Mouse (Mus musculus) frontal cortex, adult (tissue): ENCODE data around the gene Rnf43.

Experiments
- ATAC-seq: cut with Nextera tagmentation; 2 replicates; pipeline ENCODE4 v1.9.2; 2017; ENCODE audit warnings: mild to moderate bottlenecking, moderate library complexity, mixed read lengths; ENCODE audit not compliant: low TSS enrichment

The Rnf43 gene

GRCm38 (mm10) chr11:87677756-87678155, 15.2 kb downstream of the Rnf43 start:
- no peak for ATAC-seq

- no peak for ATAC-seq
Observed at GRCm38 (mm10) chr11:87678545-87678944, 16.0 kb downstream of the Rnf43 start.

GRCm38 (mm10) chr11:87678976-87679375, 16.5 kb downstream of the Rnf43 start:
- no peak for ATAC-seq

- no peak for ATAC-seq
Observed at GRCm38 (mm10) chr11:87680786-87681185, 18.3 kb downstream of the Rnf43 start.

- ATAC-seq: no peak
Observed at GRCm38 (mm10) chr11:87682096-87682495, 19.6 kb downstream of the Rnf43 start.

GRCm38 (mm10) chr11:87682838-87683571, 20.5 kb downstream of the Rnf43 start:
- ATAC-seq: no peak

- ATAC-seq: no peak
Observed at GRCm38 (mm10) chr11:87686407-87686806, 23.9 kb downstream of the Rnf43 start.

GRCm38 (mm10) chr11:87687246-87688225, 25.0 kb downstream of the Rnf43 start:
- no peak for ATAC-seq

GRCm38 (mm10) chr11:87688478-87689203, 26.1 kb downstream of the Rnf43 start:
- no peak for ATAC-seq

- ATAC-seq: no peak
Observed at GRCm38 (mm10) chr11:87689402-87689808, 26.9 kb downstream of the Rnf43 start.

- no peak for ATAC-seq
Observed at GRCm38 (mm10) chr11:87690054-87690740, 27.7 kb downstream of the Rnf43 start.

GRCm38 (mm10) chr11:87697131-87697682, 34.7 kb downstream of the Rnf43 start:
- no peak for ATAC-seq

GRCm38 (mm10) chr11:87698126-87698525, 35.6 kb downstream of the Rnf43 start:
- no peak for ATAC-seq

- no peak for ATAC-seq
Observed at GRCm38 (mm10) chr11:87701108-87701507, 38.6 kb downstream of the Rnf43 start.

GRCm38 (mm10) chr11:87701877-87702620, 39.5 kb downstream of the Rnf43 start:
- no peak for ATAC-seq

GRCm38 (mm10) chr11:87703654-87704053, 41.1 kb downstream of the Rnf43 start:
- no peak for ATAC-seq

GRCm38 (mm10) chr11:87704289-87704688, 41.8 kb downstream of the Rnf43 start:
- ATAC-seq: no peak

- no peak for ATAC-seq
Observed at GRCm38 (mm10) chr11:87707570-87707969, 45.0 kb downstream of the Rnf43 start.

- peak; percentile 92 for ATAC-seq
Observed at GRCm38 (mm10) chr11:87708979-87709378, 46.5 kb downstream of the Rnf43 start.

- no peak for ATAC-seq
Observed at GRCm38 (mm10) chr11:87709513-87710261, 47.2 kb downstream of the Rnf43 start.
